Mouse (Mus musculus) bone marrow, adult 2 months (tissue): ENCODE measurements around the gene Slco2b1. TPM values are rescaled to one million over a fixed set of nuclear protein-coding genes. Genes with fewer than 3 reads are reported as not detected.

ENCODE experiments used
- H3K27ac ChIP-seq: fragments of 200-500 bp; 2 replicates; pipeline ENCODE4 v1.5.1; 2012; ENCODE audit warnings: low read depth, mild to moderate bottlenecking, control low read depth, inconsistent platforms, low read length; ENCODE audit not compliant: control insufficient read depth, poor library complexity, insufficient read depth
- H3K4me1 ChIP-seq: fragments of 200-500 bp; 2 replicates; pipeline ENCODE4 v1.6.1; 2011; ENCODE audit warnings: low read length; ENCODE audit not compliant: control insufficient read depth, insufficient read depth
- H3K4me3 ChIP-seq: fragments of 200-500 bp; replicated peaks from 2 replicates; pipeline ENCODE3; 2011; ENCODE audit warnings: mild to moderate bottlenecking, low read depth, low read length, control low read depth; ENCODE audit not compliant: control insufficient read depth
- CTCF ChIP-seq: fragments of 200-500 bp; IDR thresholded peaks from 2 replicates; pipeline ENCODE4 v1.5.1; 2011; ENCODE audit warnings: low read length, control low read depth; ENCODE audit not compliant: control insufficient read depth, insufficient read depth
- POLR2A ChIP-seq: fragments of 200-500 bp; IDR thresholded peaks from 2 replicates; pipeline ENCODE4 v1.6.1; 2011; ENCODE audit warnings: low read depth, mild to moderate bottlenecking, control low read depth, low read length, borderline replicate concordance; ENCODE audit not compliant: control insufficient read depth
- WGBS: fragments of 180-500 bp; shearing (Covaris S2); methylation state at CpG from one replicate; pipeline ENCODE4 v1.1.7; 2018; 5-methylcytosine and 5-hydroxymethylcytosine counted together
- polyA plus RNA-seq: library from polyadenylated mRNA; stranded (reverse); fragments of >200 nt; gene quantifications from 2 replicates; pipeline ENCODE4 v1.2.4, GENCODE M21; 2011; ENCODE audit warnings: low replicate concordance; ENCODE audit not compliant: missing spikeins, insufficient read depth, insufficient read length

Gene Slco2b1
- polyA plus RNA-seq, 1 experiment: 5.0 TPM

GRCm38 (mm10) chr7:99708750-99709149 lies 2.4 kb downstream of the Slco2b1 start:
- TF ChIP-seq CTCF (no peak), POLR2A (no peak)
- WGBS: 61% methylated on average over 5 of the region's 5 CpGs
- Histone ChIP-seq H3K27ac (no peak overlapping the region), H3K4me1 (no peaks in the 10 kb centered on the region), H3K4me3 (no peak overlapping the region)

DNA sequence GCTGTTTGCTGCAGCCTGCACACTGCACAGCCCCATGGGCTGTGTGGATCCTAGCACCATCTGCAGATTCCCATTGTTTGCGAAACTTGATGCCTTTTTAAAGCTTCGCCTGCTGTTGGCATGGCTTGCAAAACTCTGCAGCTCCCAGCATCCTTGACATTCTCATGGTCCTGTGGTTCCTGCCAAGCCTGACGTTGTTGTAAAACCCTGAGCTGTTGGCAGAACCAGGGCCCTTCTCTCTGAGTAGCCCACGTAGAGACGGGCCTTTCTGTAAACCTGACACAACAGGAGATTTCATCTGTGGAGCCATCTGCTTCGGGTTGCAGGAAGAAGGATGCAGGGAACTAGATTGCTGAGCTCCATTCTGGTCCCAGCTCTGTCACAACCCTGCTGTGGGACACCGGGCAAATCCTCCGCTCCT lies 2.8 kb downstream of the Slco2b1 start:
- Histone ChIP-seq H3K27ac (no peak overlapping the region), H3K4me3 (no peak overlapping the region), H3K4me1 (no peaks in the 10 kb centered on the region)
- WGBS: 72% methylated on average over 8 of the region's 8 CpGs
- no peak for TF ChIP-seq POLR2A
- TF ChIP-seq CTCF: no peak

DNA sequence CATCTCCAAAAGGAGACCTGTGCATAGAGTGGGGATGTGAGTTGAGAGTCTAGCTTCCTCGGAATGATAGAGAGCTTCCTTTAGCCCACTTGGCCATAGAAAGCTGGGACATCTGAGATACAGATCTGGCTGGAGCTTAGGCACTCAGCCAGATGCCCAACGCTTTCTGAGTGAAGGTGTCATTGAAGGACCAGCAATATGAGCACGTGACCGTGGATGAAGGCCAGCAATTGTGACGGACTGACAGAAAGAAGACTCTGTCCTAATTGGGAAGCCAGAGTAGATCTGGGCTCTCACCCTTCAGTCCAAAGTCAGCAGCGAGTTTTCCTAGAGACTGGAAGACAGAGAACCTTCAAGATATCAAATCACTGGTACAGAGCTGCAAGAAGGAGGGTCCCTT lies 3.5 kb downstream of the Slco2b1 start:
- H3K4me1 ChIP-seq: no peaks in the 10 kb centered on the region
- H3K27ac ChIP-seq: no peak overlapping the region
- no peak overlapping the region for H3K4me3 ChIP-seq
- TF ChIP-seq CTCF: no peak
- TF ChIP-seq POLR2A: no peak
- 72% methylated on average over 6 of the region's 6 CpGs for WGBS

GRCm38 (mm10) chr7:99707038-99707595 lies 4.0 kb downstream of the Slco2b1 start:
- no peak overlapping the region for H3K27ac ChIP-seq
- WGBS: 4% methylated on average over 4 of the region's 4 CpGs
- no peak overlapping the region for H3K4me3 ChIP-seq
- H3K4me1 ChIP-seq: no peaks in the 10 kb centered on the region
- TF ChIP-seq CTCF (no peak), POLR2A (no peak)

DNA sequence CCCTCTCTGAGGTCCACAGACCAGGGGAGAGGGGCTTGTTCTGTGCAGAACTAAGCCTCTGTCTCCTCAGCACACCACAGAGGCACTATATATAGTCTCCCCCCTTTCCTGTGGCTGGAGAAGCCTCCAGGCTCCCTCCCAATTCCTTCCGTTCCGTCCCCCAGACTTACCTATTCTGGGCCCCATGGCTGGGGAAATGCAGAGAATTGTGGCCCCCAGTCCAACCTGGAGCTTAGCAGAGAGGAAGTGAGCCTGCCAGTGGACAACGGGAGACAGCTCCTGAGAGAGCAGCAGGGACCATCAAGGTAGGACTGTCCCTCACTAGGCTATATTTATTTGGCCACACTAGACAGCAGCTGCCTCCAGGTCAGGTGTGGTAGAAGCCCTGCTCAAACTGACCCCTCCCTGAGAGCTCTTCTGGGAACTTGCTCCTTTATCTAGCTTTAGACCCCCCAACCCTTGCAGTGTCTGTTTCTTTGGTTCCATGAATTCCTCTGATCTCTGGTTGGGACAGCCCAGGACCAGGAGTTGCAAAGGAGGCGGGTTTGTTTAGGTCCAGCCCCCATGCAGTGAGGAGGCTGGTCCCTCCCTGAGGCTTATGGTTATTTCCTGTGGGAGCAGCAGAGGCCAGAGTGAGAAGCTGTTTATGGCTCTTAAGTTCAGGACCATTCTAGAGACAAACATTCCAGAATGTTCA lies 4.7 kb downstream of the Slco2b1 start:
- H3K27ac ChIP-seq: no peak overlapping the region; the same call in none of the 2 replicates
- WGBS: 14% methylated on average over 4 of the region's 4 CpGs
- H3K4me3 ChIP-seq: no peak overlapping the region
- no peak for TF ChIP-seq CTCF
- TF ChIP-seq POLR2A: no peak
- H3K4me1 ChIP-seq: no peaks in the 10 kb centered on the region

DNA sequence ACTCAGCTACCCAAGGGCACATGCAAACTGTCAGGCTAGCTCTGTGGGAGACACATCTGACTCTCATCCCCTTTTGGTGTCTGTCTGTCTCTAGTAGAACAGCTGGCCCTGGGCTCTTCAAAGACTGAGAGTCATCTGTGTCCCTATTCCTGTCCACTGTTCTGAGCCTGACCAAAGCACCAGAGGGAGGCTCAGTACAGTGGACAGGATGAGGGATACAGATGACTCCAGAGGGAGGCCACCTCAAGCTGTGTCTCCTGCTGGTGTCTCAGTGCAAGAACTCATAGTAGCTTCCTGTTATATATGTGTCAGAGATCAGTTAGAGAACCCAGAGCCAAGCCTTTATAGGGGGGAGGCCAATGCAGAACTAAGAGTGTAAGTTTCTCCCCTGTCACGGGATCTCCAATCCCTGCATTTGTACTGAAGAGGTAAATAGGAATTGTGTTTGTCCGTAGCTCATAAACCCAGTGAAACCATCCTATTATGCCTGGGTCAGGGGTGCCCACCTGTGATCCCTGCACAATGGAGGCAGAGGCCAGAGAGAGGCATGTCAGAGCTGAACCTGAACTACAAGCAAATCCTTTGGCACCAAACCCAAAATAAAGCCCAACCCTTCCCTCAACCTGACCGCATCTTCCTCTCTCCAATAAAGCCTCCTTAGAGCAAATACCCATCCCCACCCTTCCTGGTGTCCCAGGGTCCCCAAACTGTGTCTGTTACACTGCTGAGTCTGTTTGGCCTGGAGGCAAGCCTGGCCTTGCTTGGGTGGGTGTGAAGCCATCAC lies 6.2 kb downstream of the Slco2b1 start:
- H3K4me1 ChIP-seq: no peaks in the 10 kb centered on the region
- no peak overlapping the region for H3K27ac ChIP-seq
- 73% methylated on average over 3 of the region's 3 CpGs for WGBS
- H3K4me3 ChIP-seq: no peak overlapping the region
- TF ChIP-seq CTCF (no peak), POLR2A (no peak)

- TF ChIP-seq CTCF (no peak), POLR2A (no peak)
- Histone ChIP-seq H3K4me1 (no peaks in the 10 kb centered on the region), H3K27ac (no peak overlapping the region), H3K4me3 (no peak overlapping the region)
- 58% methylated on average over 6 of the region's 6 CpGs for WGBS
Observed at GRCm38 (mm10) chr7:99702201-99702600, 8.9 kb downstream of the Slco2b1 start.

- 69% methylated on average over 4 of the region's 4 CpGs for WGBS
- Histone ChIP-seq H3K4me1 (no peaks in the 10 kb centered on the region), H3K4me3 (no peak overlapping the region), H3K27ac (no peak overlapping the region)
- no peak for TF ChIP-seq POLR2A
- TF ChIP-seq CTCF: no peak
Observed at GRCm38 (mm10) chr7:99700641-99701040, 10.5 kb downstream of the Slco2b1 start.
